Mouse (Mus musculus): ENCODE measurements around the gene Dcaf17.

Gene Dcaf17

GRCm38 (mm10) chr2:71037447-71037846, 17.7 kb upstream of the Dcaf17 start:
- POLR2A ChIA-PET: interaction anchor here in 2 of 4 experiments (0.5 to 1.3 kb wide), 5 partner anchors 10 to 167 kb away, joined by 3 to 5 read pairs (median 3); no protein-coding TSS in a partner anchor
- CTCF ChIA-PET: interaction anchor here (0.5 to 1.5 kb wide), 6 partner anchors 11 to 334 kb away, joined by 3 to 5 read pairs (median 3); partner anchors contain the start of gene Dcaf17 (in 1 of the 4)

GRCm38 (mm10) chr2:71039522-71040121, 15.5 kb upstream of the Dcaf17 start:
- ChIA-PET CTCF (interaction anchor here (0.5 to 1.8 kb wide), 19 partner anchors 9 to 333 kb away, joined by 3 to 11 read pairs (median 3); partner anchors contain the start of gene Dcaf17 (in 1 of the 4)), POLR2A (interaction anchor here in 3 of 4 experiments (0.7 to 1.6 kb wide), 5 partner anchors 9 to 710 kb away, joined by 3 to 8 read pairs (median 4); partner anchors contain the start of genes Dcaf17 (in 1 of the 3) and Mettl8 (in 1 of the 3))

DNA sequence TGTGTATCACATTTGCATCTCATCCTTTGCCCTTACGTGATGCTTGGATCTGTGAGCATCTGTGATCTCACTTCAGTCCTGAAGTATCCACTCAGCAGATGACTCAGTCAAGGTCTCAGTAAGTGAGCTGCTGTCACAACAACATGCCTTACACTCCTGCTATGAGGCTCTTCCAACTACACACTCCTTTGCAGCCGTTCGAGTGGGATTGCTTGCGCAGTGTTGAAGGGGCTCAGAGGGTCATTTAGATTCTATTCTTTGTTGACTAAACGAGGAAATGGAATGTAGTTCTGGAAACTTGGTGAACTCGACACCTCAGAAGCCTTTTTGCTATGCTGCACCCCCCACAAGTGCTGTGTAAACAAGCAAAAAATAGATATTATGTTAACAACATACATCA, 9.0 kb upstream of the Dcaf17 start:
- CTCF ChIA-PET: no interaction called here
- POLR2A ChIA-PET: interaction anchor here in 2 of 4 experiments (0.7 to 1.7 kb wide), 2 partner anchors 9 to 210 kb away, joined by 3 to 4 read pairs; partner anchors contain the start of genes Dcaf17 (in 1 of the 2) and Mettl8 (in 1 of the 2)

GRCm38 (mm10) chr2:71046751-71047320, 8.3 kb upstream of the Dcaf17 start:
- CTCF ChIA-PET: no interaction called here
- POLR2A ChIA-PET: no interaction called here

DNA sequence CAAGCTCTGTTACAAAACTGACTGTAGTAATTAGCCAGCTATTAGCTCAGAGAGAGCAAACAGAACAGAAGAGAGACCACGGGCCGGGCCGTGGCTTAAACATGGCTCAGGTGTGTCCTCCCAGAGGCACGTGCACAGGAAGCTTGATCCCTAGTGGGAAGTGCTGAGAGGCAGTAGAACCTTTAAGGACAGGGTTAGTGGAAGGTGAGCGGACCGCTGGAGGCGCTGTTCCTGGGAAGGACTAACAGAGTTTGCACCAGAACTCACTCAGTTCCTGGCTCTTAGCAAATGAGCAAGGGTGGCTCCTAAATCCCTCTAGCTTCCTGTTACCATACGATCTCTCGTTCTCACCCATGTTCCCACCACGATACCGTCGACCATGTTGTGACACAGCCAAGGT, 6.2 kb upstream of the Dcaf17 start:
- ChIA-PET CTCF (interaction anchor here (0.6 to 2.0 kb wide), 25 partner anchors 9 to 493 kb away, joined by 3 to 15 read pairs (median 3); partner anchors contain the start of gene Dync1i2 (in 1 of the 4)), POLR2A (interaction anchor here (0.7 to 2.1 kb wide), 11 partner anchors 9 to 359 kb away, joined by 3 to 7 read pairs (median 4); no protein-coding TSS in a partner anchor)

DNA sequence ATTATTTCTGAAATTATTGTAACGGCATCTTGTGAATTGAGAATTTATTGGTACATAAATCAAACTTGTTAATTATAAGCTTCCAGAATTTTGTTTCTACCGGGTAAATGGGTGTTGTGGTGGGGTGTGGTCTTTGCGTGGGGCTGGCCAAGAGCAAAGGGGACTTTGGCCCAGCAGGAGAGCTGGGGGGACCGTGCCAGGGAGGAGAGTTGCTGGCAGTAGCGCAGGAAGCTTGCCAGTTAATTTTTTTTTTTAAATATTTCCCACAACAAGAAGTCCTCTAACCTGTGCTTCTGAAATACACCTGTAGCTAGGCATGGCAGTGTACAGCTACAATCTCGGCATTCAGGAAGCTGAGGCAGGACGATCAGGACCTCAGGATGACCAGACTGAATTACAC, 4.6 kb upstream of the Dcaf17 start:
- ChIA-PET CTCF (interaction anchor here in 3 of 4 experiments (0.7 to 1.6 kb wide), 4 partner anchors 14 to 65 kb away, joined by 3 to 9 read pairs (median 4); no protein-coding TSS in a partner anchor), POLR2A (interaction anchor here in 2 of 4 experiments (0.7 to 2.1 kb wide), 9 partner anchors 9 to 406 kb away, joined by 3 to 7 read pairs (median 4); partner anchors contain the start of gene Hat1 (in 1 of the 2))

DNA sequence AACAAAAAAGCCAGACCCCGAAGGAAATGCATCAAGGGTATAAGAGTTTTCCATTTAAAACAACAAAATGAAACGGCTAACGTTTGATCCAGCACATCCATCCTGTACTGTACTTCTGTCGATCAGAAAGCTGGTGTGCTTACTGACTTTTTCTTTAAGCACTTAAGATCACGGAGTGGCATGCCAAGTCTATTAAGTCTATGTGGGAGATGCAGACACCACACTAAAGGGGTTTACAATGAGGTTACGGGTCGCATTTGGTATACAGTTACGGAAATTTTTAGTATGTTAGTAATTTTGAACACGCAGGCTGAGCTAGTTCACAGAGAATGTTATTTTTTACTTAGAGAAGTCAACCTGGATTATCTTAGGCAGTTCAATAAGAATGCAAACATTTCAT, 412 bp upstream of the Dcaf17 start:
- CTCF ChIA-PET: interaction anchor here in 3 of 4 experiments (0.6 to 1.3 kb wide), 8 partner anchors 15 to 391 kb away, joined by 3 to 7 read pairs (median 3); no protein-coding TSS in a partner anchor
- POLR2A ChIA-PET: interaction anchor here in 3 of 4 experiments (0.6 to 2.1 kb wide), 28 partner anchors 9 to 502 kb away, joined by 3 to 8 read pairs (median 4); partner anchors contain the start of genes Dync1i2 (in 1 of the 3), Gm26558 (in 1 of the 3) and Gorasp2 (in 1 of the 3)

DNA sequence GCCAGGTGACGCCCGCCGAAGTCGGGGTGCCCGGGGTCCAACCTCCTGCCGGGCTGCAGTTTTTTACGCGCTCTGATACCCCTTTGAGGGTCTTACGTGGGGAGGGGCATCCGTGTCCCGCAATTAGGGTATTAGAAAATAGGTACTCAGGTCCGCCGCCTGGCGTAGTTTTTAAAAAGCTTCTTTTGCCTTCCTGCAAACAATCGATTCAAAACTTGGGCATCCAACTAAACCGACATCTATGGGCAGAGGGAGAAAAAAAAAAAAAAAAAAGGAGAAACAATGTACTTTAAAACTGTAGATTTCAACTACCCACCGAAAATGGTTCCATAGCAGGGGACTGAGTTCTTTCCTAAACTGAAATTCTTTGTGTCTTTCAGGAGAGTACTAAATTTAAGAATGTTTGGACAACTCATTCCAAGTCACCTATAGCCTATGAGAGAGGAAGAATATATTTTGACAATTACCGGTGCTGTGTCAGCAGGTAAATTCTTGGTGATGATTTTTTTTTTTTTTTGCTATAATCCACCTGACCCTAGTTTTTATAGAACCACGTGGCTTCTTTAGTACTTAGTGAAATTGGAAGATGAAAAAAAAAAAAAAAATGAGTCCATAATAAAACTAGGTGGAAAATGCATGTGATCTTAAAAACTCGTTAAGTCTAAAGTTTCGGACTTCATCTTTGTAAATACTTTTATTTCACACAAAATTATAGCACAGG, 1.1 kb downstream of the Dcaf17 start:
- CTCF ChIA-PET: interaction anchor here in 2 of 4 experiments (0.5 to 0.6 kb wide), 2 partner anchors 17 to 107 kb away, joined by 3 to 4 read pairs; no protein-coding TSS in a partner anchor

DNA sequence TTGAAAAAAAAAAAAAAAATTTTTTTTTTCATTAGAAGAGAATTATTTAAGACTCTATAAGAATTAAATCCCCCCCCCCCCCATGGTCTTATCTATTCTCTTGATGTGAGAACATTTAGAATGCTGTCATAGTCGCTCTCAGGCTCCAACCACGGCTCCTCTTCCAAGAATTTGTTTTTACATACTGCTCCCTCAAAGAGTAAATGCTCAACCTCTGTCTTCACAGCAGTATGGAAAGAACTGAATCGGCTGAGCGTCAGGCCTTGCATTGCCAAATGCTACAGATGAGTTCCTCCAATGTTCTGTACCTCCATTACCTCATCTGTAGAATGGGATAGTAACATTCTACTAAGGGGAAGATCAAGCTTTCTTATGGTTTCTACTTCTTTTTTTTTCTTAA, 16.5 kb downstream of the Dcaf17 start:
- ChIA-PET POLR2A (interaction anchor here in 1 of 4 experiments (0.6 to 0.8 kb wide), 2 partner anchors 17 to 1556 kb away, joined by 3 read pairs; no protein-coding TSS in a partner anchor), CTCF (interaction anchor here in 1 of 4 experiments (1.0 kb wide), 1 partner anchor 335 kb away, joined by 3 read pairs; no protein-coding TSS in a partner anchor)

More for the DNA sequence above, 1.1 kb downstream of the Dcaf17 start:
- POLR2A ChIA-PET: interaction anchor here in 3 of 4 experiments (0.6 to 1.5 kb wide), 5 partner anchors 134 to 887 kb away, joined by 3 to 4 read pairs (median 4); no protein-coding TSS in a partner anchor

DNA sequence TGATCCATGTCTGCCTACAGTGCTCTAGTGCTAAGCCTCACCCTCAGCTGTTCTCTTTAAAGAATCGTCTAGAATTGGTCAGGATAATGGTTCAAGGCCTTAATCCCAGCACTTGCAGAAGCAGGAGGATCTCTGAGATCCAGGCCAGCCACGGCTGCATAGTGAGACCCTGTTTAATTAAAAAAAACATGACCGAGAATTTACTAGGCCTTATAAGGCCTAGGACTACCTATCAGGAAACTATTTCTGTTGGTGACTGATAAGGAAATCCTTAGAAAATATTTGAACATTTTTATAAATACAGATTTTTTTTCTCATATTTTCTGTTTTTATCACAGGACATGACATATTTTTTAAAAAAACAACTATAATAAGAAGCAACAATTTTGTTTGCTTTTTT, 18.2 kb downstream of the Dcaf17 start:
- ChIA-PET POLR2A (no interaction called here), CTCF (no interaction called here)

- CTCF ChIA-PET: no interaction called here
- POLR2A ChIA-PET: no interaction called here
Observed at GRCm38 (mm10) chr2:71073828-71074227, 18.7 kb downstream of the Dcaf17 start.

DNA sequence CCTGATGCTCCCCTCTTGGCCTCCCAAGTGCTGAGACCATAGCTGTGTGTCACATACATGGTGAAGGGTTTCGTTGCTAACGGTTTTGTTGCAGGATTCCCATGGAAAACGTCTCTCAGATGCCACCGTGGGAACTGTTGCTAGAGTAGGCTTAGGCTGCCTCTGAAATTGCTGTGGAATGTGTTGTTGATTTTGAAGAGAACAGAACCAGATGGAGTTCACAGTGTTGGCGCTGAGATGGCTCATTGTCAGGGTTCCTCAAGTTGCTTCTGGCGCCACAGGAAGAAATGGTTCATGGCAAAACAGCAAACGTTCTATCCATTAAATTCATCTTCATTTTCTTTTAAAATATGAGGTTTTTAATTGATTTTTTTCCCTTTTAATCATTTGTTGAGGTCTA, 27.3 kb downstream of the Dcaf17 start:
- CTCF ChIA-PET: no interaction called here
- POLR2A ChIA-PET: no interaction called here

DNA sequence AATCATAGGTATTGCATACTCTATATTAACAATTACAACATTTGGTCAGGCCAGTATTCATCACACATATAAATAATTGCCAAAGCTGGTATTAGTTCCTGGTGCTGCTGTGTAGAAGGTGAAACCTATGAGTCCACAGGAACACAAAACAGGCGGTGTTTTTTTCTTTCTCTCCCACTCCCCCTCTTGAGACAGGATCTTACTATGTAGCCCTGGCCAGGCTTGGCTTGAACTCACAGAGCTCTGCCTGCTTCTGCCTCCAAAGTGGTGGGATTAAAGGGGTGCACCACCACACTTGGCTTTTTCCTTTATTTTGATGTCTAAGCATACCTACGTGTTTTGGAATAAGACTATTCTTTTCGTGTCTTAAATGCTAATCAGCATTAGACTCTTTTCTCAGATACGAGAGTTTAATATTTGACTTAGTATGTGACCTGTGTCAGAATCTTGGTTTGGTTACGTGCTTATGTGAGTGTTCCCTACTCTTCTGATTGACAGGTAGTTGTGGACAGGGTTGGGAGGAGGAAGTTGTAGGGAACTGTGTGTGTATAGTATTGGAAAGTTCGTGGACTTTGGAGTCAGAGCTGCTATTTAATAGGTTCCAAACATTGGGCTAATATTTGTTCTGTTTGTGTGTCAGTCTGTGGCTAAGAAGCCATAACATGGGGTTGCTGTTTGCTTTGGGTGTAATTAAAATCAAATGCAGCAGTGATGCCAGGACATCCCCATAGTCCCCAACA, 28.5 kb downstream of the Dcaf17 start:
- POLR2A ChIA-PET: no interaction called here
- CTCF ChIA-PET: no interaction called here

DNA sequence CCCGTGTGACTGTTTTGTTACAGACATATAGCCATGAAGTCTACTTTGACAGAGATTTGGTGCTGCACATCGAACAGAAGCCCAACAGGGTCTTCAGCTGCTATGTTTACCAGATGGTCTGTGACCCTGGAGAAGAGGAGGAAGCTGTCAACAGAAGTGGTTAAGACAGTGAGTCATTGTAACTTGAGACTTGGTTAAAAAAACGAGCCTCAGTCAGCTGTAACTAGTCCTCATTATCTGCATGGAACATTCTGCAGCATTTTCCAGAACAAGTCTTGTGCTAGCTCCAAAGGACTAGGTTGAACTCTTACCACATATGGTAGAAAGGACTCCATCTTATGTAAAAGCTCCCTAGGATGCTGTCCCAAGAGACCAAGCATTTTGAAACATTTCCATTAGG, 34.6 kb downstream of the Dcaf17 start:
- ChIA-PET CTCF (no interaction called here), POLR2A (interaction anchor here in 2 of 4 experiments (0.6 to 1.1 kb wide), 3 partner anchors 9 to 378 kb away, joined by 3 to 4 read pairs (median 3); no protein-coding TSS in a partner anchor)

GRCm38 (mm10) chr2:71090660-71091445, 35.7 kb downstream of the Dcaf17 start:
- ChIA-PET POLR2A (interaction anchor here in 2 of 4 experiments (0.6 to 0.9 kb wide), 3 partner anchors 12 to 379 kb away, joined by 3 read pairs; no protein-coding TSS in a partner anchor), CTCF (interaction anchor here in 1 of 4 experiments (0.6 kb wide), 1 partner anchor 362 kb away, joined by 3 read pairs; the partner anchor contains the start of gene Metap1d)

GRCm38 (mm10) chr2:71096170-71096569, 41.0 kb downstream of the Dcaf17 start:
- CTCF ChIA-PET: no interaction called here
- POLR2A ChIA-PET: interaction anchor here in 1 of 4 experiments (0.9 to 1.5 kb wide), 3 partner anchors 10 to 14 kb away, joined by 3 to 5 read pairs (median 3); no protein-coding TSS in a partner anchor

DNA sequence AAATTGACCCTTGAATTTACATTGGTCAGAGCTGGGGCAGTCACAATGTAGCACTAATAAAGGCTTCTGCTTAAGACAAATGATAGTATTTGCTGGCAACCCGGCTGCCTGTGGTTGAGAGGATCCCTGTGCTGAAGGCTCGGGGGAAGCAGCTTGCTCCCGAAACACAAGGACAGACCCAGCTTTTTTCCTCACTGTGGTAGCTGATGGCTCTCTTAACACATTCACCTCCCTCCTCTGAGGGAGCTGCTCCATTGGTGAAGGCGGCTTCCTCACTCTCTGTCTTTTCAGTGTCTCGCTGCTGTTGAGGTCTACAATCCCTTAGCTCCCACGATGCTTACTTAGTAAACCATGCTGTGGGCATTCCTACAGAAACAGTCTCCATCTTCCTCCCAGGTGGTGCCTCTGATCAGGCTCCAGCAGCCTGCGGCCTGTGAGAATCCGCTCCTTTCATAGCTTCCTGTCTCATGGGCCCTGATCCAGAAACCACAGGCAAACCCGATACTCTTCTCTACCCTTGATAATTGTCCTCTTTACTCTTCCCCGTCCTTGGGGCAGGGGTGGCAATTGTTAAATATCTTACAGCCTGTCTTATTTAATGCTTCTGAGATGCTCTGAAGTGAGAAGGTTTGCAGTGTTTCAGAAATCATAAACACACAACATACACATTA, 47.6 kb downstream of the Dcaf17 start:
- ChIA-PET POLR2A (interaction anchor here in 1 of 4 experiments (0.7 kb wide), 1 partner anchor 11 kb away, joined by 3 read pairs; no protein-coding TSS in a partner anchor), CTCF (no interaction called here)

All from embryonic stem cell, embryonic (primary cell).